9 mouse cellular contexts compared by ENCODE assay signal in the genomic region with DNA sequence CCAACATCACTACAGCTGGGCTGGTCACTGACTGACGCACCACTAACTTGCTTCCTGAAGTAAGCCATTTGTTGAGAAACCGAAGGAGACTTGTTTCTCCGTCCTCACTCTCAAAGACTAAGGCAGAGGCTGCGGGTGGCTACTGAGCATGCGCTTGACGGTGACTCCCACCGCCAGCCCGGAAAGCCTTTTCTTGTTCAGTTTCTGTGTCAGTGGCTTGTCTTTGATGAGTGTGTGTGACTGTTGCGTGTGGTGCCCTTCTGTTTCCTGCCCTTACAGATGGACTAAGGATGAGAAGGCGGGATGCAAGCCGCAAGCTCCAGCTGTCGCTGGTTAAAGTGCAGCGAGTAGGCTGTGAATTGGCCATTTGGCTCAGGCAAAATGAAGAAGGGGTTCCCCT. TPM values are rescaled to one million over a fixed set of nuclear protein-coding genes. Genes with fewer than 3 reads are reported as not detected.
DNase-seq lines count a peak whose midpoint lies in the region; ATAC-seq and TF ChIP-seq lines count a peak whose summit lies in the region.
"Had no signal": no experiment of that assay in that cellular context is flagged by ENCODE, and none has a peak within 500 bp of the region (broad histone marks: within the 10 kb centered on the region; RNA-seq: fewer than 3 reads in every experiment).

No protein-coding gene starts in this region.

- DNase-seq in gastrocnemius, adult 2 months: no peak
- DNase-seq in gastrocnemius, postnatal 10 days: no peak
- peak; percentile 48 for DNase-seq in R1 (ENCODE audit: low read depth, low spot score)
- DNase-seq in layer of hippocampus, adult 8-10 months (ENCODE audit: low spot score in 2 of 2): peak; percentile 20 to 25
- peak; percentile 86 for DNase-seq in thymus, postnatal 14 days
- DNase-seq in forebrain, embryonic 11.5 days (ENCODE audit: low spot score): no peak

- intact Hi-C loops in gastrocnemius, adult 2 months (cut with DNase I): no loop called here

- H3K4me2 ChIP-seq in heart, embryonic 16.5 days (ENCODE audit: low read depth, low read length): peak overlapping the region; percentile 47; the same call in 1 of the 2 replicates
- no peak overlapping the region for H3K4me2 ChIP-seq in forebrain, embryonic 11.5 days (ENCODE audit: low read depth, low read length, severe bottlenecking)

- no peak for ATAC-seq in heart, embryonic 16.5 days (replicated peaks; ENCODE audit: extremely low read depth, insufficient read depth, low FRiP score)
- ATAC-seq in megakaryocyte progenitor cell, adult 5-6 weeks (replicated peaks; ENCODE audit: poor library complexity): peak; percentile 35; the same call in 1 of the 2 replicates
- ATAC-seq in forebrain, embryonic 11.5 days (replicated peaks; ENCODE audit: low FRiP score): no peak
- ATAC-seq: Patski had no signal

- H3K27me3 ChIP-seq in heart, embryonic 16.5 days (ENCODE audit: control insufficient read depth, insufficient read depth, low read length): no peaks in the 10 kb centered on the region
- H3K27me3 ChIP-seq in forebrain, embryonic 11.5 days (ENCODE audit: control insufficient read depth, insufficient read depth, low read length): peaks cover 11% of the 10 kb centered on the region
- H3K27me3 ChIP-seq: Patski had no signal

- peak overlapping the region; percentile 43 for H3K4me3 ChIP-seq in gastrocnemius, adult 2 months
- peak overlapping the region; percentile 18; the same call in 1 of the 2 replicates for H3K4me3 ChIP-seq in heart, embryonic 16.5 days (ENCODE audit: low read length)
- H3K4me3 ChIP-seq in forebrain, embryonic 11.5 days (ENCODE audit: low read depth, low read length): no peak overlapping the region

- no peaks in the 10 kb centered on the region for H3K36me3 ChIP-seq in heart, embryonic 16.5 days (ENCODE audit: control insufficient read depth, insufficient read depth)
- H3K36me3 ChIP-seq in forebrain, embryonic 11.5 days (ENCODE audit: control insufficient read depth, insufficient read depth, low read length): no peaks in the 10 kb centered on the region

- H3K4me1 ChIP-seq in heart, embryonic 16.5 days (ENCODE audit: control insufficient read depth, insufficient read depth, low read length): peaks cover 20% of the 10 kb centered on the region
- H3K4me1 ChIP-seq in forebrain, embryonic 11.5 days (replicated peaks; ENCODE audit: control insufficient read depth, insufficient read depth, low read length): peaks cover 2% of the 10 kb centered on the region

- H3K9me3 ChIP-seq in heart, embryonic 16.5 days (replicated peaks; ENCODE audit: control insufficient read depth, low read length): no peaks in the 10 kb centered on the region
- no peaks in the 10 kb centered on the region for H3K9me3 ChIP-seq in forebrain, embryonic 11.5 days (ENCODE audit: control insufficient read depth, low read length)

- no peak for TF ChIP-seq CTCF in gastrocnemius, adult 2 months (IDR thresholded peaks at IDR 0.05)

- no peak overlapping the region for H3K9ac ChIP-seq in heart, embryonic 16.5 days (ENCODE audit: low read length)
- H3K9ac ChIP-seq in forebrain, embryonic 11.5 days (ENCODE audit: low read length): no peak overlapping the region

- peak overlapping the region; percentile 93 for H3K27ac ChIP-seq in gastrocnemius, adult 2 months
- H3K27ac ChIP-seq in heart, embryonic 16.5 days (ENCODE audit: low read length): no peak overlapping the region
- no peak overlapping the region for H3K27ac ChIP-seq in forebrain, embryonic 11.5 days (ENCODE audit: low read depth, low read length)

- 63% methylated on average over 13 of the region's 13 CpGs for WGBS in heart, embryonic 16.5 days
- 82% methylated on average over 13 of the region's 13 CpGs for WGBS in forebrain, embryonic 11.5 days

RNA-seq across cellular contexts. Expression of a gene that starts 5.1 kb away (rescaled TPM):
- 10 to 100 TPM; 18.3 to 50.1 TPM for total RNA-seq in gastrocnemius, adult 2 months (2021)
- 10 to 100 TPM; 29.2 to 30.5 TPM for total RNA-seq in gastrocnemius, postnatal 10 days (2021)
- 0.28 and 0.67 TPM in 2 replicates for polyA plus RNA-seq in heart, embryonic 16.5 days (2015; fragmentation: Nextera tagmentation; extraction: Ambion mirVana)
- total RNA-seq in layer of hippocampus, adult 8-10 months (2022): under 1 TPM in 1 of 4 experiments, not detected in 3; 0.11 TPM
- 0.12 and 0.17 TPM in 2 replicates for total RNA-seq in megakaryocyte progenitor cell, adult 5-6 weeks (2015)
- total RNA-seq in megakaryocyte progenitor cell, adult 5-6 weeks (2017): not detected in 2 replicates
- 0.52 and 0.75 TPM in 2 replicates for polyA plus RNA-seq in forebrain, embryonic 11.5 days (2014; fragmentation: Nextera tagmentation; extraction: Ambion mirVana)

Comparison
In these comparisons a context has a peak if more than half of its experiments do, and no peak if none do; other contexts are left out.
1. DNase-seq: peak in R1 (single experiment), layer of hippocampus, adult 8-10 months (2 of 2) and thymus, postnatal 14 days (single experiment); none in gastrocnemius, adult 2 months (single experiment), gastrocnemius, postnatal 10 days (single experiment) and forebrain, embryonic 11.5 days (single experiment).
2. RNA of a gene that starts 5.1 kb away (total RNA-seq): 18.3 to 50.1 TPM in gastrocnemius, adult 2 months and 29.2 to 30.5 TPM in gastrocnemius, postnatal 10 days; 0.12 to 0.17 TPM in megakaryocyte progenitor cell, adult 5-6 weeks and 0.11 TPM in layer of hippocampus, adult 8-10 months; every median in the first group is over 10 times any median in the second.